Mouse (Mus musculus) liver, embryonic 14.5 days (tissue): ENCODE results near the gene Dpysl5. TPM values are rescaled to one million over a fixed set of nuclear protein-coding genes. Genes with fewer than 3 reads are reported as not detected.
A peak's percentile ranks its signal among the peaks of the same experiment; 100 is the strongest.

Experiments
- ATAC-seq: fragments of 200-750 bp; cut with Nextera tagmentation; 2 replicates; pipeline ENCODE4 v1.8.0; 2017; ENCODE audit warnings: moderate number of reproducible peaks, mild to moderate bottlenecking, moderate library complexity; ENCODE audit not compliant: insufficient read depth
- DNase-seq, 3 experiments: peaks; one replicate each; pipeline ENCODE4 v3.0.0-alpha.2; 2012 to 2013; ENCODE audit warnings: low read depth in 3 of 3, low spot score in 3 of 3
- H3K27ac ChIP-seq: fragments of 300-500 bp; sonication (generic); 2 replicates; pipeline ENCODE4 v1.5.1; 2014; ENCODE audit warnings: moderate library complexity, mild to moderate bottlenecking, control low read depth, inconsistent platforms
- H3K27me3 ChIP-seq: fragments of 300-500 bp; sonication (generic); 2 replicates; pipeline ENCODE4 v1.6.1; 2014; ENCODE audit warnings: mild to moderate bottlenecking, low read length, moderate library complexity; ENCODE audit not compliant: control insufficient read depth, insufficient read depth
- H3K36me3 ChIP-seq: fragments of 300-500 bp; sonication (generic); replicated peaks from 2 replicates; pipeline ENCODE4 v1.6.1; 2014; ENCODE audit warnings: low read depth; ENCODE audit not compliant: control insufficient read depth, insufficient read depth
- H3K4me1 ChIP-seq, 2 experiments: fragments of 200-500 bp in 1 of 2; fragments of 300-500 bp in 1 of 2; sonication (generic) in 1 of 2; replicated peaks; 2 replicates each; pipeline ENCODE4 v1.6.1; 2012 to 2014; ENCODE audit warnings: antibody characterized with exemption in 1 of 2, inconsistent platforms in 1 of 2, low read length in 1 of 2; ENCODE audit not compliant: control insufficient read depth in 2 of 2, insufficient read depth in 2 of 2
- H3K4me2 ChIP-seq: fragments of 300-500 bp; sonication (generic); 2 replicates; pipeline ENCODE4 v1.6.1; 2014; ENCODE audit warnings: low read depth, mild to moderate bottlenecking, control low read depth, moderate library complexity
- H3K4me3 ChIP-seq, 2 experiments: fragments of 200-500 bp in 1 of 2; fragments of 300-500 bp in 1 of 2; sonication (generic) in 1 of 2; 2 replicates each; pipeline ENCODE4 v1.5.1; 2012 to 2014; ENCODE audit warnings: low read depth in 2 of 2, low read length in 2 of 2, mild to moderate bottlenecking in 2 of 2, control low read depth in 1 of 2, inconsistent platforms in 1 of 2, moderate library complexity in 1 of 2; ENCODE audit not compliant: insufficient read depth in 1 of 2
- H3K9ac ChIP-seq: fragments of 300-500 bp; sonication (generic); replicated peaks from 2 replicates; pipeline ENCODE4 v1.6.1; 2014; ENCODE audit warnings: mild to moderate bottlenecking, control low read depth, moderate library complexity
- H3K9me3 ChIP-seq: fragments of 300-500 bp; sonication (generic); 2 replicates; pipeline ENCODE4 v1.6.1; 2016; ENCODE audit warnings: low read length, mixed read lengths; ENCODE audit not compliant: control insufficient read depth
- CTCF ChIP-seq: IDR thresholded peaks from 2 replicates; pipeline ENCODE4 v1.5.1; 2016; ENCODE audit warnings: antibody characterized with exemption, low read depth, control low read depth
- EP300 ChIP-seq: IDR thresholded peaks from 2 replicates; pipeline ENCODE4 v1.6.1; 2016; ENCODE audit warnings: antibody characterized with exemption, low read depth
- WGBS: fragments of 180-500 bp; shearing (Covaris S2); extraction: QIAGEN DNeasy Blood & Tissue Kit; methylation state at CpG from one replicate; pipeline ENCODE4 v1.1.7; 2014; ENCODE audit not compliant: insufficient replicate concordance; 5-methylcytosine and 5-hydroxymethylcytosine counted together
- polyA plus RNA-seq, 2 experiments: library from polyadenylated mRNA; depleted of rRNA in 1 of 2; stranded (reverse) in 1 of 2; unstranded in 1 of 2; fragments of >200 nt; fragmentation: Nextera tagmentation in 1 of 2; extraction: Ambion mirVana in 1 of 2; gene quantifications; 2 replicates each; pipeline versions ENCODE4 v1.2.1 to v1.2.3; 2012 to 2014

Gene Dpysl5
- polyA plus RNA-seq, 2 experiments: 0.15 to 0.23 TPM

DNA sequence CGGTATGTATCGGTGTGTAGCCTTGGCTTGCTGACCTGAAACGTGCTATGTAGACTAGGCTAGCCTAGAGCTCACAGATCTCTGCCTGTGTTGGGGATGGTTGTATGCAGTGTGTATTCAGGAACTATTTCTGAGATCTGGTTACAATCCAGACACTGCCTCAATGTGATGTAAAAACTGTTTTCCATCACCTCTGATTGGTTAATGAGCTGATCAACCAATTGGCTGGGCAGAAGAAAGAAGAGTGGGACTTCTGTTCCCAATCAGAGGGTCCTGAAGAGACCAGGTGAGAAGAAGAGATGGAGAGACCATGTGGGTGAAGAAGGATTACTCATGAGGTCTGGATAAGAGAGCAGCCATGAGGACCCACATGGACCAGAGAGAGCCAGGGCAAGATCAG, 43.7 kb upstream of the Dpysl5 start:
- TF ChIP-seq CTCF (no peak), EP300 (no peak)
- H3K9me3 ChIP-seq: no peaks in the 10 kb centered on the region
- H3K4me1 ChIP-seq: peaks cover 16 to 27% of the 10 kb centered on the region in 2 experiments
- H3K4me3 ChIP-seq: peak overlapping the region; percentile 97 to 98
- no peaks in the 10 kb centered on the region for H3K27me3 ChIP-seq
- peak overlapping the region; percentile 82 for H3K4me2 ChIP-seq
- ATAC-seq (no peak), DNase-seq (no peak)
- 2% methylated on average over 3 of the region's 3 CpGs for WGBS
- peaks cover 44% of the 10 kb centered on the region for H3K36me3 ChIP-seq
- H3K27ac ChIP-seq: peak overlapping the region; percentile 74
- peak overlapping the region; percentile 98 for H3K9ac ChIP-seq

DNA sequence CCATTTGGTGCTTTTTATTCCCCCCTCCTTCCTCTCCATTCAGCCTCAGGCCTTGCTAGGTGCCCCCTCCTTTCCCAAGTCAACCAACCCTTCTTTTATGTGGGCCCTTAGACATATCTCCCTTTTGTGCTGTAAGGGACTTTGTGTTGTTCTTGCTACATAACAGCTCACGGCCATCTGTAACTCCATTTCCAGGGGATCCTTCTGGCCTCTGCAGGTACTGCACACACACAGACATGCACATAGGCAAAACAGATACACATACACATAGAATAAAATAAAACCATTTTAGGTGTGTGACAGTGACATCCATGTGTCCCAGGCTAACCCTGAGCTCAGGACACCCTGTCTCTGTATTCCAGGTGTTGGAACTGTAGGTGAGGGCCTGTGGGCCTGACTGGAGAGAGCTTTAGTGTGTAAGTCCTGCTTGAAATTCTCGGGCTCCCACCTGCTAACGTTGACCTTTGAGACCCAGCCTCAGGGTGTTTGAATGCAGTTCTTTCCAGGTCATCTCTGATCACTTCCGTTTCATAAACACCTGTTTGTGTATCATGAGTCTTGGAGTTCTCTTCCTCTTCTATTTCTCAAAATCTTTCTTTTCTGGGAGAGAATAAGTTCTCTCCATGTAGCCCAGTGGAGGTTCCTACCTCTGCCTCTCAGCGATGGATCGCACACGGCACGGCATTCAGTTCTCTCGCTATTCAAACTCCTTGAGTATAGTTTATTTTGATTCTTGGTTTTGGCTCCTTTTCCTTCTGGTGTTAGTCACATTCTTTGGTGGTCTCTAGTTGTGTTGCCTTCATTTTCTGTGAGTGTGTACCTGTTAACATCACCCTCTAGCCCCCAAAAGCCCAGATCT, 42.5 kb upstream of the Dpysl5 start:
- Histone ChIP-seq H3K27me3 (no peaks in the 10 kb centered on the region), H3K9ac (peak overlapping the region; percentile 98), H3K36me3 (peaks cover 55% of the 10 kb centered on the region), H3K27ac (no peak overlapping the region; the same call in 1 of the 2 replicates), H3K4me1 (peaks cover 16 to 27% of the 10 kb centered on the region in 2 experiments), H3K4me2 (peak overlapping the region; percentile 82), H3K9me3 (no peaks in the 10 kb centered on the region), H3K4me3 (peak overlapping the region; percentile 97 to 98)
- DNase-seq (no peak), ATAC-seq (no peak)
- TF ChIP-seq CTCF (peak; percentile 14; the same call in 1 of the 2 replicates), EP300 (no peak)
- WGBS: 88% methylated on average over 9 of the region's 9 CpGs

- Histone ChIP-seq H3K4me3 (peak overlapping the region; percentile 11 to 98; a peak in 3 of 4 replicates), H3K9me3 (no peaks in the 10 kb centered on the region), H3K9ac (peak overlapping the region; percentile 37), H3K36me3 (peaks cover 61% of the 10 kb centered on the region), H3K4me2 (peak overlapping the region; percentile 82), H3K4me1 (peaks cover 16 to 27% of the 10 kb centered on the region in 2 experiments), H3K27me3 (no peaks in the 10 kb centered on the region), H3K27ac (no peak overlapping the region)
- TF ChIP-seq CTCF (no peak), EP300 (no peak)
- ATAC-seq: no peak
- 39% methylated on average over 3 of the region's 3 CpGs for WGBS
- no peak for DNase-seq
Measured at GRCm38 (mm10) chr5:30669496-30669830, 41.9 kb upstream of the Dpysl5 start.

DNA sequence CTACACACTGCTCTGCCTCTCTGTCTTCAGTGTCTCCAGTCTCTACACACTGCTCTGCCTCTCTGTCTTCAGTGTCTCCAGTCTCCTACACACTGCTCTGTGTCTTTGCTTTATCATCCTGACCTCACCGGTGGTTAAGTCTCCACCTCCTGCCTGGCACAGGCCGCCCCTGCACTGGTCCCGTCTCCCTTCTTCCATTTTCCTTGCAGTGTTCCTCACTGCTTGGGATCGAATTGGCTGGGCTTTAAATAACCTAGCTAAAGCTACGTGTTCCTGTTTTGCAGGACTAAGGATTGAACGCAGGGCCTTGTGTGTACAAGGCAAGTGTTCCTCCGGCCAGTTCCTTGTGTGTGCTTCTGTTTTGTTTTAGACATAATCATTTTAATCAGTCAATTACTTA, 41.3 kb upstream of the Dpysl5 start:
- H3K4me2 ChIP-seq: no peak overlapping the region

DNA sequence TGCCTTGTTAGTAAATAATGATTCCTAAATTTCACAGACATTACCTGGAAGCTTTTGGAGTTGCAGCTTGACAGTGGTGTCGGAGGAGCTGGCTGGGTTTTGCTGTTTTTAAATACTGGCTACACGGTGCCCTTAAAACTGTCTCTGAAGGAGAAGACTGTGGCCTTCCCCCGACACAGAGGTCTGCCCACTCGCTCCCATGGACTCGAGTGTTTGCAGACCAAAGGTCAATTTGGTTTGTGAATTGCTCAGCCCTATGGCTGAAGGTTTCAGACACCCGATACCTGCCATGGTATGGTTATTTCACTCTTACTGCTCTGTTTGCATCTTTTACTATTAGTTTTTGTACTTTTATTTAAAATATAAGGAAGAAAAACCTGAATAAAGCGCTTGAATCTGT, 37.4 kb upstream of the Dpysl5 start:
- Histone ChIP-seq H3K9me3 (no peaks in the 10 kb centered on the region), H3K27me3 (no peaks in the 10 kb centered on the region), H3K4me3 (no peak overlapping the region), H3K27ac (no peak overlapping the region), H3K4me1 (peaks cover 4 to 7% of the 10 kb centered on the region in 2 experiments), H3K4me2 (0 out of 2 replicates have a peak overlapping the region, but pooled peaks have one; percentile 11), H3K36me3 (peaks cover 75% of the 10 kb centered on the region), H3K9ac (no peak overlapping the region)
- no peak for DNase-seq
- 82% methylated on average over 7 of the region's 7 CpGs for WGBS
- no peak for ATAC-seq
- TF ChIP-seq CTCF: no peak
- no peak for TF ChIP-seq EP300

More for the DNA sequence above, 41.3 kb upstream of the Dpysl5 start:
- peaks cover 16 to 27% of the 10 kb centered on the region in 2 experiments for H3K4me1 ChIP-seq
- ATAC-seq (no peak), DNase-seq (no peak)
- H3K36me3 ChIP-seq: peaks cover 67% of the 10 kb centered on the region
- H3K9ac ChIP-seq: no peak overlapping the region
- TF ChIP-seq EP300 (no peak), CTCF (no peak)
- no peak overlapping the region for H3K27ac ChIP-seq
- WGBS: 79% methylated on average over 7 of the region's 7 CpGs
- no peaks in the 10 kb centered on the region for H3K27me3 ChIP-seq
- H3K4me3 ChIP-seq: no peak overlapping the region
- H3K9me3 ChIP-seq: no peaks in the 10 kb centered on the region
